Mouse (Mus musculus): ENCODE measurements around the gene Hsd3b7. TPM values are rescaled to one million over a fixed set of nuclear protein-coding genes. Genes with fewer than 3 reads are reported as not detected.
A peak's percentile ranks its signal among the peaks of the same experiment; 100 is the strongest.

The Hsd3b7 gene
- polyA plus RNA-seq, 1 experiment from 2014 or later = 9.8 TPM

DNA sequence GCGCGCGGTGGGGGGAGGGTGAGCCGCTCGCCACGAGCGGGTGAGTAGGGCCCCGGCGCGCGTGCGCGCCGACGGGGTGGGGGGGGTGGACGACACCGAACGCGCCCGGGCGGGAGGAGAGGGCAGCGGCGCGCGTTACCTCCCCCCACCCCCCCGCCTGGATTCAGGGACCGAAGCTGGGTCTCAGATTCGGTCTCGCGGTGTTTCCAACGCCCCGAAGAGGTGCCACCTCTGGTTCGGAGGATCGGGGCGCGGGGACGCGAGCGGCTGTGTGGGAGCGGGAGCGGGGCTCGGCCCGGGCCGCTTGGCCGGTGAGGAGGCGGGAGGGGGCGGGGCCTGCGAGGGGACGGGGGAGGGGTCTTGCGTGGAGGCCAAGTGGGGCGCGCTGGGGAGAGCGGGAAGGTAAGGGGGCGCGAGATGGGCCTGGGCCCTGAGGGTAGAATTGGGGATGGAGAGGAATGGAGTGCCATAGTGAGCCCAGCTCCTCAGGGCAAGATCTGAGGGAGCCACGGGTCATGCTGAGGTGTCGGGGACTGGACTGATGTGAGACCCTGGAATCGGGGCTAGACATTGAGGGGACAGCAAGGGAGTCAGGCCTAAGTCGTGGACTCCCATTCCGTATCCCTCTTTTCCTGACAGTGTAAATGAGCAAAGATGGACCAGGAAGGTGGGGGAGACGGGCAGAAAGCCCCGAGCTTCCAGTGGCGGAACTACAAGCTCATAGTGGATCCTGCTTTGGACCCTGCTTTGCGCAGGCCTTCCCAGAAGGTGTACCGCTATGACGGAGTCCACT is 22.7 kb upstream of the Hsd3b7 start:
- WGBS = 4% methylated on average over 59 of the region's 66 CpGs
- Histone ChIP-seq H3K27me3 (no peaks in the 10 kb centered on the region), H3K36me3 (peaks cover 37% of the 10 kb centered on the region), H3K4me1 (replicated peaks) (peaks cover 22% of the 10 kb centered on the region), H3K9me3 (no peaks in the 10 kb centered on the region), H3K4me2 (peak overlapping the region; percentile 91), H3K27ac (replicated peaks) (peak overlapping the region; percentile 95), H3K9ac (peak overlapping the region; percentile 94), H3K4me3 (peak overlapping the region; percentile 89)
- peak; percentile 59 for ATAC-seq (ENCODE audit: low read depth)

DNA sequence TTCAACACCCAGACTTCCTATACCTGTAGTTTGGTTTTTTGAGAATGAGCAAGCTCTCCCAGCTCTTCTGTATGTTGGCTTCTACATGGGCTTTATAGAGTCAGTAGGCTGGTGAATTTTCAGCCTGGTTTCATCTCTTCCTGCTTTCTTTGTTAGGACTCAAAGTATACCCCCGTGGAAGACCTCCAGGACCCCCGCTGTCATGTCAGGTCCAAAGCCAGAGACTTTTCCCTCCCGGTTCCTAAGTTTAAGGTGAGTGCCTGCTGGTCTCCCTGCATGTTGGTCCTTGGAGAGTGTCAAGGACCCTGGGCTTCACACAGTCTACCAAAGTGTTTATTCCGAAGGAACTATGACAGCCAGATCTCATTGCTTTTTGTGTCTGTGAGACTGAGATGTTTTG is 22.1 kb upstream of the Hsd3b7 start:
- WGBS = 76% methylated on average over 4 of the region's 4 CpGs
- peak overlapping the region; percentile 91 for H3K4me2 ChIP-seq

DNA sequence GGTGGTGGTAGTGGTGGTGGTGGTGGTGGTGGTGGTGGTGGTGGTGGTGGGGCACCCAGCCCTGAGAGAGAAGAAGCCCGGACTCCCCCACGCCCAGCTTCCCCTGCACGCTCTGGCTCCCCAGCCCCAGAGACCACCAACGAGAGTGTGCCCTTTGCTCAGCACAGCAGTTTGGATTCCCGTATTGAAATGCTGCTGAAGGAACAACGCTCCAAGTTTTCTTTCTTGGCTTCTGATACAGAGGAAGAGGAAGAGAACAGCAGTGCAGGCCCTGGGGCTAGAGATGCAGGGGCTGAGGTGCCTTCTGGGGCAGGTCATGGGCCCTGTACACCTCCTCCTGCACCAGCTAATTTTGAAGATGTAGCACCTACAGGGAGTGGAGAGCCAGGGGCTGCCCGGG is 15.1 kb upstream of the Hsd3b7 start, which contains the start of gene Gm49388:
Gene Gm49388, plus strand, starts transcription at position 301 of the 400 bp plus-strand sequence.
- 96% methylated on average over 7 of the region's 7 CpGs for WGBS
- H3K36me3 ChIP-seq = peaks cover 95% of the 10 kb centered on the region
- no peaks in the 10 kb centered on the region for H3K4me1 ChIP-seq (replicated peaks)
- H3K9ac ChIP-seq = no peak within 1 kb of the TSS
- no peaks in the 10 kb centered on the region for H3K9me3 ChIP-seq
- no peak for ATAC-seq (ENCODE audit: low read depth)
- no peaks in the 10 kb centered on the region for H3K27me3 ChIP-seq
- H3K27ac ChIP-seq (replicated peaks) = no peak within 1 kb of the TSS
- no peak within 1 kb of the TSS for H3K4me2 ChIP-seq
- H3K4me3 ChIP-seq = no peak within 1 kb of the TSS

More for the DNA sequence above, 22.1 kb upstream of the Hsd3b7 start:
- ATAC-seq (ENCODE audit: low read depth) = no peak
- Histone ChIP-seq H3K4me3 (peak overlapping the region; percentile 89), H3K9ac (peak overlapping the region; percentile 94), H3K27me3 (no peaks in the 10 kb centered on the region), H3K36me3 (peaks cover 41% of the 10 kb centered on the region), H3K27ac (replicated peaks) (no peak overlapping the region), H3K9me3 (no peaks in the 10 kb centered on the region), H3K4me1 (replicated peaks) (peaks cover 22% of the 10 kb centered on the region)

DNA sequence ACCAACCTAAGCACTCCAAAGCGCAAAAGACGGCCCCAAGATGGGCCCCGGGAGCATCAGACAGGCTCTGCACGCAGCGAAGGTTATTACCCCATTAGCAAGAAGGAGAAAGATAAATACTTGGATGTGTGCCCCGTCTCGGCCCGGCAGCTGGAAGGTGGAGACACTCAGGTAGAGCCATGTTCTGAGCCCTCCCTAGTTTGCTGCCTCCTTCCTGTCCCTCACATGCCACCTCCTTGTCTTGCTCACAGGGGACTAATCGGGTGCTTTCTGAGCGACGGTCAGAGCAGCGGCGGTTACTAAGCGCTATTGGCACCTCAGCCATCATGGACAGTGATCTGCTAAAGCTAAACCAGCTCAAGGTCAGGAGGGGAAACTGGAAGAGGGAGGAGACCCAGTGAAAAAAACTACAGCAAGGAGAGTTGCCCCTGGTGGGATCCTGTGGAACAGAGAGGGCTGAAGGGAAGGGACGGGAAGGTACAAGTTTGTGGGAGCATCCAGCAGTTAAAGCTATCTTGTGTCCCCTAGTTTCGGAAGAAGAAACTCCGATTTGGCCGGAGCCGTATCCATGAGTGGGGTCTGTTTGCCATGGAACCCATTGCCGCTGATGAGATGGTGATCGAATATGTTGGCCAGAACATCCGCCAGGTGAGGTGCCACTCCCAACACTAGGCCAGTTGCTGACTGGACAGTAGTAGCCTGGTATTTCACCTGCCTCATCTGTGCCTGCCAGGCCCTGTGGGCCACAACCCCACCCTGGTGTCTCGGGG is 3.1 kb upstream of the Hsd3b7 start:
- ATAC-seq (ENCODE audit: low read depth) = no peak
- Histone ChIP-seq H3K4me1 (replicated peaks) (peaks cover 9% of the 10 kb centered on the region), H3K27ac (replicated peaks) (no peak overlapping the region), H3K9ac (no peak overlapping the region), H3K4me2 (no peak overlapping the region), H3K9me3 (no peaks in the 10 kb centered on the region), H3K27me3 (no peaks in the 10 kb centered on the region), H3K4me3 (no peak overlapping the region), H3K36me3 (peaks cover 91% of the 10 kb centered on the region)
- 94% methylated on average over 23 of the region's 23 CpGs for WGBS

DNA sequence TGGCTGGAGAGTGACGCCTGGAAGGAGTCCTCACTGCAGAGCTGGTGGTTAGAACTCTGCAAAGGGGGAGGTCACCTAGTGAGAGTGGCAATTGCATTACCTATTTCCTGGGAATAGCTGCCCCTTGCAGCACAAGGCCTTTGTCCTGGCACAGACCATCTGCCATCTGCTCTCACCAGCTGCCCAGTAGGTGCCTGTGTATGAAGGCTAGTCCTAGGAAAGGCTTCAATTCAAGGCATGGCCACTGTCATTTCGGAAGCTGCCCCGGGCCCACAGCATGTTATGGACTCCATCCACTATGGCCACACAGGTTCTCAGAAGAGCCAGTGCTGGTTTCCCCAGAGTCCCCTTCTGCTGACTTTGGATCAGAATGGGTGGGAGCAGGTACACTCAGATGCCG is 1.8 kb upstream of the Hsd3b7 start:
- Histone ChIP-seq H3K4me2 (no peak overlapping the region), H3K9ac (no peak overlapping the region), H3K4me3 (no peak overlapping the region), H3K36me3 (peaks cover 86% of the 10 kb centered on the region), H3K27ac (replicated peaks) (no peak overlapping the region), H3K27me3 (no peaks in the 10 kb centered on the region), H3K9me3 (no peaks in the 10 kb centered on the region), H3K4me1 (replicated peaks) (peaks cover 9% of the 10 kb centered on the region)
- 87% methylated on average over 4 of the region's 4 CpGs for WGBS
- ATAC-seq (ENCODE audit: low read depth) = no peak

DNA sequence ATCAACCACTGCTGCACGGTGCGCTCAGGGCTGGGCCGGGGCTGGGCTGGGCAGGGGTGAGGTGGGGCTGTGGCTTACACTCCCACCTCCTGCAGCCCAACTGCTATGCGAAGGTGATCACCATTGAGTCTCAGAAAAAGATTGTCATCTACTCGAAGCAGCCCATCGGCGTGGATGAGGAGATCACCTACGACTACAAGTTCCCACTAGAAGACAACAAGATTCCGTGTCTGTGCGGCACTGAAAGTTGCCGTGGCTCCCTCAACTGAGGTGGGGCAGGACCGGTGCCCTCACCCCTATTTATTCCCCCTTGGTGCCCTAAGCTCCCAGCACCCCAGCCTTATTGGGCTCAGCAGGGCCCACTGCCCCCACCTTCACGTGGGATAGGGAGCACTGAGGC is 1.2 kb upstream of the Hsd3b7 start:
- no peak overlapping the region for H3K4me2 ChIP-seq
- no peaks in the 10 kb centered on the region for H3K27me3 ChIP-seq
- ATAC-seq (ENCODE audit: low read depth) = no peak
- no peak overlapping the region for H3K9ac ChIP-seq
- no peak overlapping the region for H3K27ac ChIP-seq (replicated peaks)
- no peaks in the 10 kb centered on the region for H3K9me3 ChIP-seq
- peaks cover 79% of the 10 kb centered on the region for H3K36me3 ChIP-seq
- H3K4me1 ChIP-seq (replicated peaks) = peaks cover 9% of the 10 kb centered on the region
- no peak overlapping the region for H3K4me3 ChIP-seq
- 90% methylated on average over 13 of the region's 13 CpGs for WGBS

DNA sequence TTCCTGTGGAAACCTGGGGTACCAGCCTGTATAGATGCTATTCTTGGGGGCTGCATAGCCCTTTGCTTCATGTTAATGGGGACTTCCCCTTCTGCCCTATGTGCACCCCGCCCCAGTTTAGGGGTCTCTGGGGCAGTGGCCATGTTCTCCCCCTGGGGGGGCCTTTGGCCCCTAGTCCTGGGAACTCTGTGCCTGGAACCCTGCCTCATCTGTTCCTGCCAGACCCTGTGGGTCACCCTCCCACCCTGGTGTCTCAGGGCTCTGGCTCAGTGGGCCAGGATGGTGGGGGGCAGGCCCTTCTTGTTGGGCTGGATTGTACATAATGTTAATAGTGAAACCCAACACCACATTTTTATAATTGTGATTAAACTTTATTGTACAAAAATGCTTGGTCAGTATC is 666 bp upstream of the Hsd3b7 start:
- WGBS = 100% methylated on average over 1 of the region's 1 CpGs
- Histone ChIP-seq H3K4me2 (no peak overlapping the region), H3K36me3 (peaks cover 78% of the 10 kb centered on the region), H3K9ac (no peak overlapping the region), H3K4me1 (replicated peaks) (peaks cover 9% of the 10 kb centered on the region), H3K27me3 (no peaks in the 10 kb centered on the region), H3K9me3 (no peaks in the 10 kb centered on the region), H3K4me3 (no peak overlapping the region), H3K27ac (replicated peaks) (no peak overlapping the region)
- no peak for ATAC-seq (ENCODE audit: low read depth)

DNA sequence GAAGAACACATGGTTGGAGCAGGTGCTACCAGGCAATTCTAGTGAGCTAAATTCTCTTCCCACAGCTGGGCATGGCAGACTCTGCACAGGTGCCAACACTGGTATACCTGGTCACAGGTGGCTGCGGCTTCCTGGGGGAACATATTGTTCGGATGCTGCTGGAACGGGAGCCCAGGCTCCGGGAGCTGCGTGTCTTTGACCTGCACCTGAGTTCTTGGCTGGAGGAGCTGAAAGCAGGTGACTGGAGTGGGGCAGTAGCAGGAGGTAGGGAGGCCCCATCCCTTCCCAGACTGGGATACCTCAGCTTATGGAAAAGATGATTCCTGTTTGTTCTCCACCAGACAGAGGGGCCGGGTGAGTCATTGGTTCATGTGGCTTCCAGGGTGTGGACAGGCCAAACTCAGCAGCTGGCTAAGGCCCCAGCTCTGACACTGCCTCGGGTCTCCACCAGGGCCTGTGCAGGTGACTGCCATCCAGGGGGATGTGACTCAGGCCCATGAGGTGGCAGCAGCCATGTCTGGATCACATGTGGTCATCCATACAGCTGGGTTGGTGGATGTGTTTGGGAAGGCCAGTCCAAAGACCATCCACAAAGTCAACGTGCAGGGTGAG is 712 bp downstream of the Hsd3b7 start:
- Histone ChIP-seq H3K9ac (peak overlapping the region; percentile 58; the same call in 1 of the 2 replicates), H3K4me1 (replicated peaks) (peaks cover 9% of the 10 kb centered on the region), H3K4me2 (peak overlapping the region; percentile 41), H3K36me3 (peaks cover 75% of the 10 kb centered on the region), H3K9me3 (no peaks in the 10 kb centered on the region), H3K4me3 (peak overlapping the region; percentile 10; the same call in 1 of the 2 replicates), H3K27me3 (no peaks in the 10 kb centered on the region), H3K27ac (replicated peaks) (peak overlapping the region; percentile 38)
- 94% methylated on average over 8 of the region's 8 CpGs for WGBS
- 0 out of 2 replicates have a peak, but pooled peaks have one; percentile 8 for ATAC-seq (ENCODE audit: low read depth)

DNA sequence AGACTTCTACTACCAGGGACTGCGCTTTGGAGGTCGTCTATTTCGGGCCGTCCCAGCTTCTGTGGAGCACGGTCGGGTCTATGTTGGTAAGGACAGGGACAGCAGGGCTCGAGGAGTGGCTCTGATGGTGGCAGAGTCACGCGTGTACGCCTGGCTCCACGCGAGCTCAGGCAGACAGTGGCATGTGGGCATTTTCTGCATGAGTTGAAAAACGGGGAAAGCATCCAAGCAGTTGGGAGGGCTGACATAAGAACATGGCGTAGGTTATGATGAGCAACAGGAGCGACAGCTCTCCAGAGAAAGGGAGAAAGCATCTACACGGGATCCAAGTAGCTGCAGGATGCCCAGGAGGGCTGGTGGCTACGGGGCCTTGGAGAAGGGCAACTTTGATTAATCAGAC is 1.9 kb downstream of the Hsd3b7 start:
- peaks cover 9% of the 10 kb centered on the region for H3K4me1 ChIP-seq (replicated peaks)
- ATAC-seq (ENCODE audit: low read depth) = no peak
- H3K4me3 ChIP-seq = no peak overlapping the region
- H3K27me3 ChIP-seq = no peaks in the 10 kb centered on the region
- H3K27ac ChIP-seq (replicated peaks) = no peak overlapping the region
- 93% methylated on average over 17 of the region's 17 CpGs for WGBS
- no peak overlapping the region for H3K9ac ChIP-seq
- no peaks in the 10 kb centered on the region for H3K9me3 ChIP-seq
- H3K36me3 ChIP-seq = peaks cover 63% of the 10 kb centered on the region
- no peak overlapping the region for H3K4me2 ChIP-seq

DNA sequence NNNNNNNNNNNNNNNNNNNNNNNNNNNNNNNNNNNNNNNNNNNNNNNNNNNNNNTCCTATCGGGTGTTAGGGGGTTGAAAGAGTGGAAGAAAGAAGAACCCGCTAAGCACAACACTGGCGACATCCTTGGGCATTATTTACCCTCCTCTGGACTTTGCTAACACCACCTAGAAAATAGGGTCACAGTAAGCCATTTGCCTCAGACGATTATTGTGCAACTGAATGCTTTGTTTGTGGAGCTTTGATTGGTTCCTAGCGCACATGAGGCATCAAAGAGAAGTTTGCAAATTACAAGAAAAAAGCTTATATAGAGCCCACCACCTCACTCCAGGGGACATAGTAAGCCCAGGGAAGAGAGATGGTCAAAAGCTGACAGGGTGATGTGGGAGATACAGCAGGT is 8.4 kb downstream of the Hsd3b7 start:
- peaks cover 76% of the 10 kb centered on the region for H3K36me3 ChIP-seq
- H3K4me1 ChIP-seq (replicated peaks) = no peaks in the 10 kb centered on the region
- H3K9me3 ChIP-seq = no peaks in the 10 kb centered on the region
- no peak overlapping the region for H3K9ac ChIP-seq
- no peak for ATAC-seq (ENCODE audit: low read depth)
- 67% methylated on average over 5 of the region's 5 CpGs for whole genome bisulfite sequencing
- H3K27me3 ChIP-seq = no peaks in the 10 kb centered on the region
- H3K4me2 ChIP-seq = no peak overlapping the region
- no peak overlapping the region for H3K4me3 ChIP-seq
- H3K27ac ChIP-seq (replicated peaks) = no peak overlapping the region

DNA sequence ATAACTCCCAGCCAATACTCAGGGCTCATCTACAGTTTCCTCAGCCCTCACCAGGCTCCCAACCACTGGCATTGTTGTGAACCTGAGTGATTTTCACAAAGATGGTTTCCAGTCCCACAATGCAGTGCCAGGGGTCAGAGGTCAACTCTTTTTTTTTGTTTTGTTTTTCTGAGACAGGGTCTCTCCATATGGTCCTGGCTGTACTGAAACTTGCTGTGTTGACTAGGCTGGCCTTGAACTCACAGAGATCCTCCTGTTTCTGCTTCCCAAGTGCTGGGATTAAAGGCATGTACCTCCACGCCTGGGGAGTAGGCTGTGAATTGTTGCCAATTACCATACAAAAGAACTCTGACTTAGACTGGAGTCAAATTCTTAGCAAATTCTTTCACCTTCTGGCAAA is 9.4 kb downstream of the Hsd3b7 start:
- WGBS = 87% methylated on average over 1 of the region's 1 CpGs
- no peak overlapping the region for H3K4me3 ChIP-seq

DNA sequence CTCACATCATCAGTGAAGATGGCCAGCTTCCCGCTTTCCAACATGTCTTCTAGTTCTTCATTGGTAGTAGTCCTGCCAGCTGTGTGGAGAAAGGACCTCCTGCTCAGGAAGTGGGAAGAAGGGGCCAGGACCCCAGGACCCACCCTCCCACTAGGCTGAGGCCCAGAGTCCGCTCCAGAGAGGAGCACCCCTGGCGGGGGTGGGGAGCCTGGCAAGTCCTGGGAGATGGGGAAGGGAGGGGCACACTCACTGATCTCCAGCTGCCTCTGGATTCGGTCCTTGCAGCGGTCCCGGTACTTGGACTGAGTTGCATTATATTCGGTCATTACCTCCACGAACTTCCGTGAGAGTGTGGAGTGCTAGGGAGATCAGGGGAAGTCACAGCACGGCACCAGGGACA is 10.2 kb downstream of the Hsd3b7 start:
- H3K36me3 ChIP-seq = peaks cover 81% of the 10 kb centered on the region
- no peak overlapping the region for H3K4me3 ChIP-seq
- no peak for ATAC-seq (ENCODE audit: low read depth)
- no peak overlapping the region for H3K9ac ChIP-seq
- no peaks in the 10 kb centered on the region for H3K9me3 ChIP-seq
- no peaks in the 10 kb centered on the region for H3K27me3 ChIP-seq
- 88% methylated on average over 10 of the region's 10 CpGs for WGBS
- no peaks in the 10 kb centered on the region for H3K4me1 ChIP-seq (replicated peaks)
- H3K4me2 ChIP-seq = no peak overlapping the region
- no peak overlapping the region for H3K27ac ChIP-seq (replicated peaks)

More for the DNA sequence above, 9.4 kb downstream of the Hsd3b7 start:
- ATAC-seq (ENCODE audit: low read depth) = no peak
- Histone ChIP-seq H3K4me2 (no peak overlapping the region), H3K9ac (no peak overlapping the region), H3K36me3 (peaks cover 82% of the 10 kb centered on the region), H3K27me3 (no peaks in the 10 kb centered on the region), H3K4me1 (replicated peaks) (no peaks in the 10 kb centered on the region), H3K27ac (replicated peaks) (no peak overlapping the region), H3K9me3 (no peaks in the 10 kb centered on the region)
